ENCODE assay signal across 8 mouse cellular contexts in the genomic region with DNA sequence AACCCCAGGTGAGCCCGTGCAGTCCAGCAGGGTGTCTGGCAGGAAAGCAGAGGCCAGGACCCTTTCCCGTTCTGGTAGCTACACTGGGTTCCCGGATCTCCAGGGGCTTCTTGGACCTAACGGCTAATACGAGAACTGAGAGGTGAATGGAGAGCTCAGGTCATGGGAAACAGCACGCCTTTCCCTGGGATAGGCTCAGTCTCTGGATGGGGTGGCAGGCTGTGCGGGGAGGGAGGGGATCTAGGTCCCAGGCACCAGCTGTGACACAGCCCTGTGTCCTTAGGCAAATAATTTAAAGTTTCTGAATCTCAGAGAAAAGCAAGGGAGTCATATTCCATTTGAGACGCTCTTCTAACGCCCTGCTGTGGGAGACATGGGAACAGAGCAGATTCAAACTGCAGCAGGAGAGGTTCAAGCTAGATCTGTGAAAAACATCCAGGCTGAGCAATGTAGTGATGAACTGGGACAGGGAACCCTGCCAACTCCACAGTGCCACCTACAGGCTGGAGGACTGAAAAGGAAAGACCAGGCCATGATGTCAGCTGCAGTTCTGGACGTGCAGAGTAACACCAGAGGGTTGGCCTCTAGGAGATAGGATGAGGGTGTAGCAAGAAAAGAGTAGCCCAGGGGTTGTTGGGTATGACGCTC.
DNase-seq lines count a peak whose midpoint lies in the region; ATAC-seq and TF ChIP-seq lines count a peak whose summit lies in the region.

No protein-coding gene starts in this region.

- TF ChIP-seq CTCF in hindbrain, postnatal 0 days (IDR thresholded peaks at IDR 0.05; ENCODE audit: low read depth) = peak; percentile 74
- TF ChIP-seq CTCF in liver, embryonic 14.5 days (IDR thresholded peaks at IDR 0.05; ENCODE audit: low read depth) = peak; percentile 91

- 0 out of 2 replicates have a peak, but pooled peaks cover 9% of the 10 kb centered on the region for H3K27me3 ChIP-seq in forebrain, embryonic 12.5 days
- H3K27me3 ChIP-seq in hindbrain, postnatal 0 days (ENCODE audit: insufficient read depth, low read length) = no peaks in the 10 kb centered on the region
- H3K27me3 ChIP-seq in liver, embryonic 14.5 days (ENCODE audit: control insufficient read depth, insufficient read depth, low read length) = no peaks in the 10 kb centered on the region

- peak; percentile 27 for DNase-seq in ovary, postnatal 36 days (ENCODE audit: low spot score)
- DNase-seq in ovary, postnatal 10 days (ENCODE audit: low spot score) = no peak
- DNase-seq in c-Kit-positive CD71-positive TER-119-positive erythroid progenitor cells, embryonic 14.5 days (ENCODE audit: low spot score) = peak; percentile 76
- DNase-seq in hindbrain, postnatal 0 days (ENCODE audit: low spot score) = peak; percentile 71
- peak; percentile 52 to 66 (median 53) for DNase-seq in liver, embryonic 14.5 days (ENCODE audit: low read depth in 3 of 3, low spot score in 3 of 3)
- DNase-seq in neural tube, embryonic 10.5 days (ENCODE audit: extremely low spot score, low spot score) = peak; percentile 67
- DNase-seq in thymus, postnatal 4 days = peak; percentile 81

- peak overlapping the region; percentile 35 for H3K4me2 ChIP-seq in forebrain, embryonic 12.5 days
- H3K4me2 ChIP-seq in hindbrain, postnatal 0 days (ENCODE audit: low read depth, low read length) = peak overlapping the region; percentile 47
- peak overlapping the region; percentile 57 for H3K4me2 ChIP-seq in liver, embryonic 14.5 days (ENCODE audit: low read depth)

- 48% methylated on average over 11 of the region's 11 CpGs for WGBS in forebrain, embryonic 12.5 days
- WGBS in hindbrain, postnatal 0 days = 48% methylated on average over 11 of the region's 11 CpGs
- 42% methylated on average over 11 of the region's 11 CpGs for WGBS in liver, embryonic 14.5 days (ENCODE audit: insufficient replicate concordance)

- H3K4me3 ChIP-seq in forebrain, embryonic 12.5 days (replicated peaks) = no peak overlapping the region; the same call in 1 of the 2 replicates
- H3K4me3 ChIP-seq in hindbrain, postnatal 0 days (ENCODE audit: low read length) = peak overlapping the region; percentile 6; the same call in 1 of the 2 replicates
- peak overlapping the region; percentile 6 to 9; a peak in 3 of 4 replicates for H3K4me3 ChIP-seq in liver, embryonic 14.5 days (ENCODE audit: insufficient read depth in 1 of 2, low read depth in 2 of 2, low read length in 2 of 2)

- H3K27ac ChIP-seq in forebrain, embryonic 12.5 days = no peak overlapping the region
- no peak overlapping the region for H3K27ac ChIP-seq in hindbrain, postnatal 0 days
- no peak overlapping the region for H3K27ac ChIP-seq in liver, embryonic 14.5 days

- no peaks in the 10 kb centered on the region for H3K9me3 ChIP-seq in forebrain, embryonic 12.5 days
- H3K9me3 ChIP-seq in hindbrain, postnatal 0 days (ENCODE audit: low read length) = no peaks in the 10 kb centered on the region
- H3K9me3 ChIP-seq in liver, embryonic 14.5 days (ENCODE audit: control insufficient read depth, low read length) = no peaks in the 10 kb centered on the region

- no peaks in the 10 kb centered on the region for H3K36me3 ChIP-seq in forebrain, embryonic 12.5 days (replicated peaks)
- H3K36me3 ChIP-seq in hindbrain, postnatal 0 days (ENCODE audit: insufficient read depth, low read length) = no peaks in the 10 kb centered on the region
- H3K36me3 ChIP-seq in liver, embryonic 14.5 days (replicated peaks; ENCODE audit: control insufficient read depth, insufficient read depth, low read depth) = no peaks in the 10 kb centered on the region

- TF ChIP-seq EP300 in liver, embryonic 14.5 days (IDR thresholded peaks at IDR 0.05; ENCODE audit: low read depth) = no peak

- no peak; the same call in 1 of the 2 replicates for ATAC-seq in forebrain, embryonic 12.5 days (ENCODE audit: low FRiP score)
- ATAC-seq in hindbrain, postnatal 0 days = peak; percentile 65
- peak; percentile 69; the same call in 1 of the 2 replicates for ATAC-seq in liver, embryonic 14.5 days (ENCODE audit: insufficient read depth)

- no peak overlapping the region for H3K9ac ChIP-seq in forebrain, embryonic 12.5 days
- H3K9ac ChIP-seq in hindbrain, postnatal 0 days (replicated peaks; ENCODE audit: low read length) = peak overlapping the region; percentile 37; the same call in 1 of the 2 replicates
- H3K9ac ChIP-seq in liver, embryonic 14.5 days (replicated peaks) = no peak overlapping the region

- no peaks in the 10 kb centered on the region for H3K4me1 ChIP-seq in forebrain, embryonic 12.5 days
- no peaks in the 10 kb centered on the region; the same call in 1 of the 2 replicates for H3K4me1 ChIP-seq in hindbrain, postnatal 0 days (ENCODE audit: insufficient read depth, low read length)
- H3K4me1 ChIP-seq in liver, embryonic 14.5 days (replicated peaks; ENCODE audit: control insufficient read depth in 2 of 2, insufficient read depth in 2 of 2, low read length in 1 of 2) = no peaks in the 10 kb centered on the region; a peak in 1 of 4 replicates
